Mouse (Mus musculus) spleen, adult 2 months (tissue): Measurements from ENCODE around the gene Ache. TPM values are rescaled to one million over a fixed set of nuclear protein-coding genes. Genes with fewer than 3 reads are reported as not detected.

Experiments used
- DNase-seq, 2 experiments: peaks; one replicate each; pipeline versions ENCODE4 v3.0.0 to v3.0.0-alpha.2; 2012 to 2021; ENCODE audit warnings: low spot score in 2 of 2, low read depth in 1 of 2
- H3K27ac ChIP-seq: fragments of 200-500 bp; 2 replicates; pipeline ENCODE4 v1.5.1; 2012; ENCODE audit warnings: low read length, inconsistent platforms; ENCODE audit not compliant: insufficient read depth
- H3K27me3 ChIP-seq: fragments of 200-500 bp; 2 replicates; pipeline ENCODE4 v1.6.1; 2012; ENCODE audit warnings: mild to moderate bottlenecking, moderate library complexity, low read length, inconsistent platforms; ENCODE audit not compliant: control insufficient read depth, insufficient read depth
- H3K36me3 ChIP-seq: fragments of 200-500 bp; 2 replicates; pipeline ENCODE4 v1.6.1; 2012; ENCODE audit warnings: mild to moderate bottlenecking, low read length, inconsistent platforms; ENCODE audit not compliant: control insufficient read depth, insufficient read depth
- H3K4me1 ChIP-seq: fragments of 200-500 bp; 2 replicates; pipeline ENCODE4 v1.6.1; 2011; ENCODE audit warnings: inconsistent platforms; ENCODE audit not compliant: control insufficient read depth, insufficient read depth, insufficient read length
- H3K4me3 ChIP-seq: fragments of 200-500 bp; 2 replicates; pipeline ENCODE4 v1.5.1; 2011; ENCODE audit warnings: mild to moderate bottlenecking, inconsistent platforms; ENCODE audit not compliant: insufficient read depth, insufficient read length; ENCODE audit errors: extremely low read depth
- CTCF ChIP-seq: fragments of 200-500 bp; IDR thresholded peaks from 2 replicates; pipeline ENCODE4 v1.5.1; 2011; ENCODE audit warnings: mild to moderate bottlenecking, inconsistent platforms; ENCODE audit not compliant: insufficient read depth, insufficient read length, insufficient replicate concordance; ENCODE audit errors: extremely low read depth
- POLR2A ChIP-seq: fragments of 200-500 bp; IDR thresholded peaks from 2 replicates; pipeline ENCODE4 v1.6.1; 2011; ENCODE audit warnings: low read depth, low read length, inconsistent platforms
- WGBS: fragments of 180-500 bp; shearing (Covaris S2); methylation state at CpG from one replicate; pipeline ENCODE4 v1.1.7; 2018; 5-methylcytosine and 5-hydroxymethylcytosine counted together
- polyA plus RNA-seq: library from polyadenylated mRNA; depleted of rRNA; stranded (reverse); fragments of >200 nt; gene quantifications from 2 replicates; pipeline ENCODE4 v1.2.3, GENCODE M21; 2012

Ache gene
- polyA plus RNA-seq, 1 experiment = 23.1 TPM

DNA sequence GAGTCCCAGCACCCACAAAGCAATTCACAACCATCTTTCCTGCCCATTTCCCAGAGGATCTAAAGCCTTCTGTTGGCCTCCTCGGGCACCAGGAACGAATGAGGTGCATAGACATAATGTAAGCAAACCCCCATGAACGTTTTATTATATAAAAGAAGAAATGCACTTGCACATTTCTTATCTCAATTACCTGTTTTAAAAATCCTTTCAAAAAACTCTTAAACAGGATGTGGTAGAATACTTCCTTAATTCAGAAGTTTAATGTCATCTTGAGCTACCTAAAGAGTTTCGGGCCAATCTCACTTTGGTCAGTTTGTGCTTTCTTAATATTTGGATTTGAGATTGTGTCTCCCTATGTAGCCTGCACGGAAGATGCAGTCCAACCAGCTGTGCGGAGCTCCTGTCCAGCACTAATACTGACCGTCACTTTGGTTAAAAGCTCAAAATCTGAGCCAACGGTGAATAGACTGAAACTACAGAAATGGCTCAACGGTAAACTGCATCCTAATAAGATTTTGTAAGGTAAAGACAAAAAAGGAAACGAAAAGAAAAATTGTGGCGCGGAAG, 19.2 kb downstream of the Ache start:
- Histone ChIP-seq H3K27me3 (no peaks in the 10 kb centered on the region), H3K36me3 (peaks cover 16% of the 10 kb centered on the region), H3K4me3 (peak overlapping the region; percentile 73), H3K4me1 (peaks cover 11% of the 10 kb centered on the region; the same call in 1 of the 2 replicates), H3K27ac (peak overlapping the region; percentile 80)
- WGBS = 2% methylated on average over 12 of the region's 12 CpGs
- DNase-seq = no peak
- TF ChIP-seq POLR2A = no peak
- no peak for TF ChIP-seq CTCF

DNA sequence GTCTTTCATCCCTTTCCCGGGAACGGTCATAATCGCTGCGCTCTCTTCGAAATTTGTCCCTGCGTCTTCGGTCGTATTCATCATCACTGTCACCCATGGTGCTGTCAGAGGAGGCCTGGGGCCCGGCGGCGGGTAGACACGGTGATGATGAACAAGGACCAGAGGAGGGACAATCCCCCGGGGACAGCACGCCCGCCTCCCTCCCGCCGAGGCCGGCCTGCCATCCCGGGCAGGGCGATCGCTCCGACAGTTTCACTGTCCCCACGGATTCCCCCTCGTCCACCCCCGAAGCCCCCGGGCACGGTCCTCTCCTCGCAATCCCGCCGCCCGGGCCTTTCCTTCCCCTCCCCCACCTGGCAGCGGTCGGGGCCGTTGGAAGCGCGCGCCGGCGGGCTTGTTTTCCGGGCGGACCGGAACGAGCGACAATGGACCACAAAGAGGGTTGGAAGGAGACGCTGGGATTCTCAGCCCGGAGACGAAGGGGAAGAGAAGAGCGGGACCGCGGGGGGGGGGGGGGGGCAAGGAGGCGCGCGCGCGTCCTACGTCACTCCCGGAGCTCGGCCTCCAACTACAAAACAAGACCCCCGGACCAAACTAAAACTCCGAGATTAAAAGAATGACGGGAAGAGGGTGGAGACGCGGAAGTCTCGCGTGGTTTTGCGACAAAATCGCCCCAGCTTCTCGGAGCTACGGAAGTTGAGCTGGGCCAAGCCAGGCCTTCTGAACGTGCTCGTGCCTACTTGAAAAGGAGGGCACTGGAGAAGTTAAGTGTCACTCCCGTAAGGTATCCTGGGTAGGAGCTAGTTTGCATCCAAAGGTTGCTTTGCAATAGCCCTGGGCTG, 20.0 kb downstream of the Ache start, which contains the start of gene Srrt:
Gene Srrt (minus strand): TSS at position 604 of the 842 bp plus-strand sequence.
- Histone ChIP-seq H3K27ac (peak within 1 kb of the TSS; percentile 80), H3K27me3 (no peaks in the 10 kb centered on the region), H3K36me3 (peaks cover 9% of the 10 kb centered on the region), H3K4me3 (peak within 1 kb of the TSS; percentile 73), H3K4me1 (peaks cover 11% of the 10 kb centered on the region; the same call in 1 of the 2 replicates)
- TF ChIP-seq CTCF (no peak), POLR2A (peak; percentile 61)
- DNase-seq = peak; percentile 89
- WGBS = 1% methylated on average over 67 of the region's 72 CpGs

DNA sequence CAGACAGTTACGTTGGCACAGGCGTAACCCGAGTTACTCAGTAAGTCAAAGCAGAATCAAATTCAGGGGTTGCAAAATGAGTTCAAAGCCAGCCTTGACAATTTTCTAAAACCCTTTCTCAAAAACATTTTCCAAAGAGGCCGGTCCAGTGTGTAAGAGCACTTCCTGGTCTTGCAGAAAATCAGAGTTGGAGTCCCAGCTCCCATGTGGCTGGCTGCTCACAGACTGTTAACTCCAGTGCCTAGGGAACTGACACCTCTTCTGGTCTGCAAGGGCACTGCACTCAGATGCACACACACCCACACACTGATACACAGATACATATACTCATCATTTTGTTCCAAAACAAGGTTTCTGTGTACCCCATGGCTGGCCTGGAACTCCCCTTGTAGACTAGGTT, 21.0 kb downstream of the Ache start:
- Histone ChIP-seq H3K27ac (no peak overlapping the region), H3K27me3 (no peaks in the 10 kb centered on the region), H3K36me3 (peaks cover 2% of the 10 kb centered on the region), H3K4me3 (no peak overlapping the region), H3K4me1 (peaks cover 11% of the 10 kb centered on the region; the same call in 1 of the 2 replicates)
- TF ChIP-seq CTCF (no peak), POLR2A (no peak)
- DNase-seq = no peak
- 97% methylated on average over 4 of the region's 4 CpGs for WGBS

DNA sequence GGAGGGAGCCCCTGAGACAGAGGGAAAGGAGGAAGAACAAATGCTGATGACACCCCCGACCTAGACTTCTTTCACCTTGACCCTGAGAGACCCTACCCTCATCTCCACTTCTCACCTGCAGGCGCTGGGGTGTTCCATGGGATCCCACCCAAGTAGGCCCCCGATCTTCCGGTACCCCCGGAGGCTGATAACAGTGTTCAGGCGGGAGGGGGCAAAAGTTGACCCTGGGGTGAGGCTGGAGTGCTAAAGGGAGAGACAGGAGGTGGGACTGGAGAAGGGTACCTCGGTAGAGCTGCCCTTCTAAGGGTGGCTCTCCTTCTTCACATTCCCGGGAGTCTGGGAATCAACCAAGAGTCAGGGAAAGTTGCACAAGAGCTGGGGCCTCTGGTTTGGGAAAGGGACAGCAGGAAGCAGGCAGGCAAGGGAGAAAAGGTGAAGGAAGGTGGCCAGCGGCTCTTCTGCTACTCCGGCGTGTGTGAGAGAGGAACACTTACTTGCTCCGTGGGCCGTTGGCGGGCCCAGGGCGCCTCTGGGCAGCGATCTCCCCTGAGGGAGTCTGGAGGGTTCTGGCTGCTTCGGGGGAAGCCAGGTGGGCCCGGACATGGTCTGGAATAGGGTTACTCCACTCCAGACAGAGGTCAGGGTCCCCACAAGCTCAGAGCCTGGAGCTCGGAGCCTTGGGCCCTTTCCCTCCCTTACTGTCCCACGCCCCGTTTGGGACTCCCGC, 26.3 kb downstream of the Ache start:
- Histone ChIP-seq H3K36me3 (peaks cover 6% of the 10 kb centered on the region), H3K27ac (peak overlapping the region; percentile 37; the same call in 1 of the 2 replicates), H3K4me3 (peak overlapping the region; percentile 42), H3K4me1 (no peaks in the 10 kb centered on the region), H3K27me3 (no peaks in the 10 kb centered on the region)
- TF ChIP-seq POLR2A (no peak), CTCF (no peak)
- no peak for DNase-seq
- 14% methylated on average over 22 of the region's 22 CpGs for WGBS

DNA sequence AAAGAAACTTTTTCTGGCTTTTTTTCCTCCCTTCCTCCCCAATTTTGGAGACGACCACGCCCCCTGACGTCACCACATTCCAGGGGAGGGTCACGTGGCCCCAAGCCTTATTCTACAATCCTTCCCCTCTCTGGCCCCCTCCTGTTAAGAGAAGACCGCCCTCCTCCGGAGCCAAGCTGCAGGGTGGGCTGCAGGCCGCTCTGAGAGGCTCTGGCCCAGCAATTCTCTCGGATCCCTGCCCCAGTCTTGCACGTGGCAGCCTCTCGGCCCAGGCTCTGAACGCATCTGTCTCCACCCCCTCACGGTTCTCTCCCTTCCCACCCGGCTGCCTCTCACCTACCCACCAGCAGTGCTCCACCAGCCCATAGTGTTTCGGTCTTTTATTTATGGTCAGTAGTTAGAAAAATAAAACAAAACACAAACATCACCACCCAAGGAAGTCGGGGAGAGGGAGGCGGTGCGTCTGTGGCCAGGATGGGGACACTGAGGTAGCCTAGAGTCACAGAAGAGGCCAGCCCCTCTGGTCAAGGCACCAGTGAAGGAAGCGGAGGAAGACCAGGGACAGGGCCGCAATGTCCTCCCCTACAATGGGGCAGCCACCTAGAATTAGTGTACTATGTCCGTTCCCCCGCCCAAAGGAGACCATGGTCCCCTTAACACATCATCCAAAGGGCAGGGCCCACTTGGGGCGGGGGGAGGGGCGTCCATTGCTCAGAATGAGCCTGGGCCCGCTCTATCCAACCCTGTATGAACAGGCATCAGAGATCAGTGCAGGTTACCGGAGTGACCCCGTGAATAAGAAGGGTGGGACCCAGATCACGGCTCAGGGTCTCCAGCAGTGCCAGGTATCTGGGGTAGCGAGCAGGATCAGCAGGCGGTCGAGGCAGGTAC, 27.1 kb downstream of the Ache start, which contains the start of gene Trip6:
Gene Trip6 (minus strand): TSS at position 212 of the 891 bp plus-strand sequence.
- H3K27ac ChIP-seq = peak within 1 kb of the TSS; percentile 37; the same call in 1 of the 2 replicates
- peaks cover 8% of the 10 kb centered on the region for H3K36me3 ChIP-seq
- H3K4me3 ChIP-seq = peak within 1 kb of the TSS; percentile 42
- DNase-seq = no peak
- TF ChIP-seq POLR2A = no peak
- no peak for TF ChIP-seq CTCF
- no peaks in the 10 kb centered on the region for H3K27me3 ChIP-seq
- 52% methylated on average over 30 of the region's 30 CpGs for WGBS
- H3K4me1 ChIP-seq = no peaks in the 10 kb centered on the region
